Mouse (Mus musculus) midbrain, embryonic 12.5 days (tissue): ENCODE data around the gene Rap1gap2. TPM values are rescaled to one million over a fixed set of nuclear protein-coding genes. Genes with fewer than 3 reads are reported as not detected.

Experiments used
- ATAC-seq: fragments of 200-750 bp; cut with Nextera tagmentation; 2 replicates; pipeline ENCODE4 v1.8.0; 2017; ENCODE audit warnings: low read depth, moderate TSS enrichment, moderate library complexity; ENCODE audit not compliant: low FRiP score
- H3K27ac ChIP-seq: fragments of 300-500 bp; sonication (generic); replicated peaks from 2 replicates; pipeline ENCODE4 v1.5.1; 2016; ENCODE audit warnings: mild to moderate bottlenecking
- H3K27me3 ChIP-seq: fragments of 300-500 bp; sonication (generic); 2 replicates; pipeline ENCODE4 v1.6.1; 2016; ENCODE audit warnings: mild to moderate bottlenecking
- H3K36me3 ChIP-seq: fragments of 300-500 bp; sonication (generic); 2 replicates; pipeline ENCODE4 v1.6.1; 2016
- H3K4me1 ChIP-seq: fragments of 300-500 bp; sonication (generic); 2 replicates; pipeline ENCODE4 v1.6.1; 2016
- H3K4me2 ChIP-seq: fragments of 300-500 bp; sonication (generic); replicated peaks from 2 replicates; pipeline ENCODE4 v1.6.1; 2016; ENCODE audit warnings: mild to moderate bottlenecking, moderate library complexity
- H3K4me3 ChIP-seq: fragments of 300-500 bp; sonication (generic); 2 replicates; pipeline ENCODE4 v1.5.1; 2016; ENCODE audit warnings: mild to moderate bottlenecking
- H3K9ac ChIP-seq: fragments of 300-500 bp; sonication (generic); replicated peaks from 2 replicates; pipeline ENCODE4 v1.6.1; 2016; ENCODE audit warnings: mild to moderate bottlenecking, moderate library complexity
- H3K9me3 ChIP-seq: fragments of 300-500 bp; sonication (generic); 2 replicates; pipeline ENCODE4 v1.6.1; 2016; ENCODE audit warnings: mild to moderate bottlenecking
- WGBS: fragments of 180-500 bp; shearing (Covaris S2); methylation state at CpG from one replicate; pipeline ENCODE4 v1.1.7; 2016; 5-methylcytosine and 5-hydroxymethylcytosine counted together
- polyA plus RNA-seq: library from polyadenylated mRNA; unstranded; fragments of >200 nt; fragmentation: Nextera tagmentation; extraction: Ambion mirVana; gene quantifications from 2 replicates; pipeline ENCODE4 v1.2.1, GENCODE M21; 2016

Gene Rap1gap2
- polyA plus RNA-seq, 1 experiment from 2014 or later, result 6.1 TPM

- WGBS, result 86% methylated on average over 5 of the region's 5 CpGs
Observed at GRCm38 (mm10) chr11:74568463-74568862, 42.3 kb downstream of the Rap1gap2 start.

GRCm38 (mm10) chr11:74568004-74568403, 42.7 kb downstream of the Rap1gap2 start:
- Histone ChIP-seq H3K36me3 (no peaks in the 10 kb centered on the region), H3K27ac (no peak overlapping the region), H3K9me3 (no peaks in the 10 kb centered on the region), H3K27me3 (no peaks in the 10 kb centered on the region), H3K9ac (no peak overlapping the region), H3K4me2 (no peak overlapping the region), H3K4me1 (no peaks in the 10 kb centered on the region), H3K4me3 (no peak overlapping the region)
- ATAC-seq, result no peak
- 82% methylated on average over 3 of the region's 3 CpGs for WGBS

More at GRCm38 (mm10) chr11:74568463-74568862, 42.3 kb downstream of the Rap1gap2 start:
- no peak overlapping the region for H3K4me3 ChIP-seq
- H3K36me3 ChIP-seq, result no peaks in the 10 kb centered on the region
- H3K4me1 ChIP-seq, result no peaks in the 10 kb centered on the region
- no peaks in the 10 kb centered on the region for H3K27me3 ChIP-seq
- H3K27ac ChIP-seq, result no peak overlapping the region
- no peak overlapping the region for H3K9ac ChIP-seq
- H3K4me2 ChIP-seq, result no peak overlapping the region
- H3K9me3 ChIP-seq, result no peaks in the 10 kb centered on the region
- no peak for ATAC-seq

- no peaks in the 10 kb centered on the region for H3K27me3 ChIP-seq
- H3K9me3 ChIP-seq, result no peaks in the 10 kb centered on the region
- H3K4me1 ChIP-seq, result no peaks in the 10 kb centered on the region
- no peaks in the 10 kb centered on the region for H3K36me3 ChIP-seq
- no peak overlapping the region for H3K4me2 ChIP-seq
- no peak overlapping the region for H3K9ac ChIP-seq
- H3K4me3 ChIP-seq, result no peak overlapping the region
- H3K27ac ChIP-seq, result no peak overlapping the region
- ATAC-seq, result no peak
- 92% methylated on average over 4 of the region's 4 CpGs for WGBS
Observed at GRCm38 (mm10) chr11:74566326-74566874, 44.3 kb downstream of the Rap1gap2 start.

- no peak for ATAC-seq
Observed at GRCm38 (mm10) chr11:74561392-74561791, 49.3 kb downstream of the Rap1gap2 start.

GRCm38 (mm10) chr11:74560600-74561227, 50.0 kb downstream of the Rap1gap2 start:
- no peak for ATAC-seq
- H3K36me3 ChIP-seq, result no peaks in the 10 kb centered on the region
- no peak overlapping the region for H3K9ac ChIP-seq
- no peaks in the 10 kb centered on the region for H3K9me3 ChIP-seq
- no peak overlapping the region for H3K27ac ChIP-seq
- H3K4me2 ChIP-seq, result no peak overlapping the region
- no peaks in the 10 kb centered on the region for H3K27me3 ChIP-seq
- no peak overlapping the region for H3K4me3 ChIP-seq
- H3K4me1 ChIP-seq, result peaks cover 6% of the 10 kb centered on the region
- 93% methylated on average over 9 of the region's 9 CpGs for WGBS

More at GRCm38 (mm10) chr11:74561392-74561791, 49.3 kb downstream of the Rap1gap2 start:
- H3K36me3 ChIP-seq, result no peaks in the 10 kb centered on the region
- no peaks in the 10 kb centered on the region for H3K9me3 ChIP-seq
- WGBS, result 84% methylated on average over 4 of the region's 4 CpGs
- no peaks in the 10 kb centered on the region for H3K27me3 ChIP-seq
- H3K4me2 ChIP-seq, result no peak overlapping the region
- H3K4me1 ChIP-seq, result peaks cover under 1% of the 10 kb centered on the region; the same call in 1 of the 2 replicates
- H3K4me3 ChIP-seq, result no peak overlapping the region
- H3K27ac ChIP-seq, result no peak overlapping the region
- H3K9ac ChIP-seq, result no peak overlapping the region

GRCm38 (mm10) chr11:74559793-74560433, 50.8 kb downstream of the Rap1gap2 start:
- Histone ChIP-seq H3K27me3 (no peaks in the 10 kb centered on the region), H3K9ac (no peak overlapping the region), H3K9me3 (no peaks in the 10 kb centered on the region), H3K4me3 (no peak overlapping the region), H3K4me1 (peaks cover 9% of the 10 kb centered on the region), H3K36me3 (no peaks in the 10 kb centered on the region), H3K4me2 (no peak overlapping the region), H3K27ac (no peak overlapping the region)
- ATAC-seq, result no peak
- 60% methylated on average over 5 of the region's 5 CpGs for WGBS

- H3K9ac ChIP-seq, result no peak overlapping the region
- WGBS, result 82% methylated on average over 5 of the region's 5 CpGs
- no peak for ATAC-seq
- no peaks in the 10 kb centered on the region for H3K27me3 ChIP-seq
- no peaks in the 10 kb centered on the region for H3K9me3 ChIP-seq
- H3K4me2 ChIP-seq, result no peak overlapping the region
- H3K36me3 ChIP-seq, result no peaks in the 10 kb centered on the region
- H3K4me1 ChIP-seq, result peaks cover 16% of the 10 kb centered on the region
- H3K4me3 ChIP-seq, result no peak overlapping the region
- no peak overlapping the region for H3K27ac ChIP-seq
Observed at GRCm38 (mm10) chr11:74558933-74559332, 51.8 kb downstream of the Rap1gap2 start.

- Histone ChIP-seq H3K4me2 (no peak overlapping the region), H3K27ac (no peak overlapping the region), H3K27me3 (no peaks in the 10 kb centered on the region), H3K36me3 (no peaks in the 10 kb centered on the region), H3K9me3 (no peaks in the 10 kb centered on the region), H3K4me3 (no peak overlapping the region), H3K4me1 (peaks cover 16% of the 10 kb centered on the region), H3K9ac (no peak overlapping the region)
- ATAC-seq, result no peak
- WGBS, result 67% methylated on average over 11 of the region's 11 CpGs
Observed at GRCm38 (mm10) chr11:74557456-74558230, 53.1 kb downstream of the Rap1gap2 start.

- Histone ChIP-seq H3K4me3 (no peak overlapping the region), H3K27me3 (no peaks in the 10 kb centered on the region), H3K9me3 (no peaks in the 10 kb centered on the region), H3K9ac (no peak overlapping the region), H3K36me3 (no peaks in the 10 kb centered on the region), H3K4me1 (peaks cover 16% of the 10 kb centered on the region), H3K27ac (peak overlapping the region; percentile 15; the same call in 1 of the 2 replicates), H3K4me2 (no peak overlapping the region)
- no peak for ATAC-seq
- 50% methylated on average over 9 of the region's 9 CpGs for WGBS
Observed at GRCm38 (mm10) chr11:74555716-74556374, 54.9 kb downstream of the Rap1gap2 start.

GRCm38 (mm10) chr11:74554683-74555341, 55.9 kb downstream of the Rap1gap2 start:
- Histone ChIP-seq H3K36me3 (no peaks in the 10 kb centered on the region), H3K27me3 (no peaks in the 10 kb centered on the region), H3K4me1 (peaks cover 16% of the 10 kb centered on the region), H3K9ac (no peak overlapping the region), H3K27ac (peak overlapping the region; percentile 64), H3K4me2 (no peak overlapping the region; the same call in 1 of the 2 replicates), H3K9me3 (no peaks in the 10 kb centered on the region), H3K4me3 (no peak overlapping the region)
- peak; percentile 74 for ATAC-seq
- 52% methylated on average over 15 of the region's 15 CpGs for WGBS

GRCm38 (mm10) chr11:74551568-74551967, 59.1 kb downstream of the Rap1gap2 start:
- no peak for ATAC-seq
- 78% methylated on average over 6 of the region's 6 CpGs for WGBS
- Histone ChIP-seq H3K9me3 (no peaks in the 10 kb centered on the region), H3K27ac (no peak overlapping the region), H3K9ac (no peak overlapping the region), H3K27me3 (no peaks in the 10 kb centered on the region), H3K4me1 (peaks cover 40% of the 10 kb centered on the region), H3K4me3 (no peak overlapping the region), H3K36me3 (no peaks in the 10 kb centered on the region), H3K4me2 (no peak overlapping the region)
